Mouse (Mus musculus): ENCODE results near the gene Klhl5. TPM values are rescaled to one million over a fixed set of nuclear protein-coding genes. Genes with fewer than 3 reads are reported as not detected.

Klhl5 gene
- polyA plus RNA-seq, 2 experiments from 2014 or later: 5.4 to 6.1 TPM

DNA sequence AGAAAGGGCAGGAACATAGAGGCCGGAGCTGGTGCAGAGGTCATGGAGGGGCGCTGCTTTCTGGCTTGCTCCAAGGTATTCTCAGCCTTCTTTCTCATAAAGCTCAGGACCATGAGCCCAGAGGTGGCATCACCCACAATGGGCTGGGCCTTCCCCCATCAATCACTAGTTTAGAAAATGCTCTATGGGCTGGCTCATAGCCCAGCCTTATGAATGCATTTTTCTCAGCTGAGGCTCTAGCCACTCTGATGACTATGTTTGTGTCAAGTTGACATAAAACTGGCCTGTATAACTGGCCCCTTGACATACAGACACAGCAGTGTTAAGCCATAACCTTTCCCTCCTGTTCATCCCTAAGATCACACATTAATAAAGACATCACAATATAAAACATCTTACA, 97.4 kb downstream of the Klhl5 start:
- ATAC-seq: no peak

DNA sequence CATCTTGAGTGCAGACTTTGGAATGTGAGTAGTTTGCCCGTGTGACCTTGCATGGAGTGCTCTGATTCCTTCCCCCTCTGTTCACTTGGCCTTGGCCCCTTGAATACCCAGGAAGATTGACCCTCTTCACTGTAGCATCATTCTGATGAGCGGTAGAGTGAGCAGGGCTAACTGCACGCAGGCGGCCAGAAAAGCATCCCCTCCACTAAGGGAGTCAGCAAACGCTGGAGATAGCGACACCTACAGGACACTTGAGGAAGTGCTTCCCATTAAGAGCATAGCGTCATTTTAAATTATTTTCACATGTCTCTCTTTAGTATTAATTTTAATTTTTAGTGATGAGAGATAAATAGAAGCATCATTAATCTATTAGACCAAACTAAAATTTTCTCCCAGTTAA, 106.0 kb downstream of the Klhl5 start:
- peak; percentile 40 for ATAC-seq

Other genes starting within 250 kb of the Klhl5 start
- gene Tlr1, start 174.0 kb upstream of the Klhl5 start, polyA plus RNA-seq (2017; shearing (Covaris generic)): 10 to 100 TPM; 74.7 to 91.5 TPM
- gene Tlr6, start 147.4 kb upstream of the Klhl5 start, polyA plus RNA-seq (2017; shearing (Covaris generic)): 1 to 10 TPM; 5.6 to 8.7 TPM
- 1 to 10 TPM; 2.3 to 4.9 TPM for gene Fam114a1, start 137.5 kb upstream of the Klhl5 start, polyA plus RNA-seq (2017; shearing (Covaris generic))
- gene Tmem156, start 15.4 kb upstream of the Klhl5 start, polyA plus RNA-seq (2017; shearing (Covaris generic)): 10 to 100 TPM; 21.5 to 26.1 TPM
- 1 to 10 TPM; 2.7 to 4.9 TPM for gene Wdr19, start 92.2 kb downstream of the Klhl5 start, polyA plus RNA-seq (2017; shearing (Covaris generic))
- gene Rfc1, start 228.1 kb downstream of the Klhl5 start, polyA plus RNA-seq (2017; shearing (Covaris generic)): 10 to 100 TPM; 76.5 to 78.8 TPM
- not detected for gene Klb, start 240.8 kb downstream of the Klhl5 start, polyA plus RNA-seq (2017; shearing (Covaris generic))